Mouse (Mus musculus): ENCODE measurements at regions not wholly inside any gene's neighbourhood (a gene's known extent, or its start where the extent isn't known, plus 50 kb on each side); places are given as distances from the start of the nearest gene placed in this dataset.

DNA sequence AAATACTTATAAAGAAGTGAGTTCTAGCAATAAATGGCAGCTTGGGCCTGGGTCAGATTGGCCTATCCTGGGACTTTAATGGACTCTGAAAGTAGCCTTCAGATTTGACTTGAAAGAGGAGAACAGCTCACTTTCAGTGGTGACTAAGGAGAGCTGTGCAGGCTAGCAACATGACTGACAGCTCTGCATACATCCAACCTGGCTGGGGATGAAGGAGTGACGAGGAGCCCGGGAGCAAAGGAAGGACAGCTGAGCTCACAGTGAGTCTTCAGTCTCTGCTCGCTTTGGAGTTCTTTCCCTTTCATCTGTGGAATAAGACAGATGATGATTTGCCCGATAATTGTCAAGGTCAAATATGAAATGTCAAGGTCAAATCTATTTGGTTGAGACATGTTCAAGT is 172.7 kb upstream of the Klf4 start:
- DNase-seq (ENCODE audit: low read depth, low spot score) = no peak

DNA sequence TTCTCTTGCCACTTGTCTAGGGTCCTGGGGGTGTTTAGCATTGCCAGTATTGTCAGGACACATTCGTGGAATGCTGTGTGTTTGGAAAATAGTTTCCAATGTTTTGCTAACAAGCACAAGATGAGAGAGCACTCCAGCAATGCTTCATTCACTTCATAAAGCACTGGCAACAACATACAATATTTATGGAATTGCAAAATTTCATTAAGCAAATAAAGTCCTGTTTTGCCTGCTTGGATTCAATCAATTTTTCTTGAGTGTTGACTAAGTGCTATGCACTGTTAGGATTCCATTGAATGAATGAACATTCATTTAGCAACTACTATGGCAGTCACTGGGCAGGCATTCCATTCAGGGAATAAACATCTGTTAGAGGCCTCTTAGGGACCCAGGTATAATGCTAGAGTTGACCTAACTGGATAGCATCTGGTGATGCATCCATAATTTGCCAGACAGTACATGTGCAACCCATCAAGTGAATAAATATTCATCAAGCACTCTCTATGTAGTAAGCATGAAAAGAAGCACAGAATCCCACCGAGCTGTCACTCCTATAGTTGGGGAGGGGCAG is 171.2 kb upstream of the Klf4 start:
- no peak for DNase-seq (ENCODE audit: low read depth, low spot score)

DNA sequence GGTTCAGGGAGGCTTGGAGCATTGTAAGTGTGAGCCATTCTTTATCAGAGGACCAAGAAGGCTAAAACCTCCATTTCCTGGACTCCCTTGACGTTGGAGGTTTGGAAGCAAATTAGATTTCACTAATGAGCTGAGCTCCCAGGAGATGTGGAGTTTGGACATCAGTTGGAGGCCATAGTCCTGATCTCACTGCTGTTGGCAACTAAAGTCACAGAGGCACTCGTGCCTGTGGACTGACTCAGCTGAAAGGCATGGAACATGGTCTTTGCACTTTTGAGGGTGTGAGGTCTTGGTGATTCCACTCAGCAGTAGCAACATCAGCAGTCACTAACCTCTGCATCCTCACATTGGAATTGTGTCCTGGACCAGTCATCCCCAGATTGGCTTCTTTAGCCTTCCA is 169.1 kb upstream of the Klf4 start:
- peak; percentile 59 for DNase-seq (ENCODE audit: low read depth, low spot score)

DNA sequence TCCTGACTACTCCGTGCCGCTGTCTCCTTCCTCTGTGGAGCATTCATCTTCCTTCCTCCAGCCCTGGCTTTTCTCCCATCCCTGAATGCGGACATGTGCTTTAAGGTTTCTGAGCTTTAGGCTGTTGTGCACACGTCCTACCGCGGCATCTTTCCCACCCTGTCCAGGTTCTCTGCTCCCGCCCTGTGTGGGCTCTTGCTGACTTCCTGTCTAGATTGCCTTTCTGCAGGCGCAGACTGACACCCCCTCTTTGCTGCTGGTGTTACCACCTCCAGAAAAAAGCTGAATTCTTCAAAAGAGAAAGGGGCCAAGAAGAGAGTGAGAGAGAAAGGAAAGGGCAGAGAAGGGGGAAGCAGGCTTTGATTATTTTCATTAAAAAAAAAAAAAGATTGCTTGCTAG is 167.7 kb upstream of the Klf4 start:
- DNase-seq (ENCODE audit: low read depth, low spot score) = no peak

DNA sequence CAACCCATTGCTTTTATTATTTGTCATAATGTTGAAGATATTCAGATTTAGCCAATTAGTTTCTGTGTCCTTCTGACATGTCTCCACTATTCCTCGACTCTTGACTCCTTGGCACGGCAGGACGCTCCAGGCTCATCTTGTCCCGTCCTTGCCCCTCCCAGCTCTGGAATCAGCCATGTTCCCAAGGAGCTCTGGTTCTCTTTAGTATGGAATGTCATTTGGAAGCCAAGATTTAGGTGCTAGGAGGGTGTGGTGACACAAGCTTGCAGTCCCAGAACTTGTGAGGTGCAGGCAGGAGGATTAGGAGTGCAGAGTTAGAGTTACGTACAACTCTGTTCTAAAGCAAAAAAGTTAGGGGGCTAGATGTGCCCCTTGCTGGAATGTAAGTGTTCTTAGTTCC is 166.9 kb upstream of the Klf4 start:
- no peak for DNase-seq (ENCODE audit: low read depth, low spot score)

DNA sequence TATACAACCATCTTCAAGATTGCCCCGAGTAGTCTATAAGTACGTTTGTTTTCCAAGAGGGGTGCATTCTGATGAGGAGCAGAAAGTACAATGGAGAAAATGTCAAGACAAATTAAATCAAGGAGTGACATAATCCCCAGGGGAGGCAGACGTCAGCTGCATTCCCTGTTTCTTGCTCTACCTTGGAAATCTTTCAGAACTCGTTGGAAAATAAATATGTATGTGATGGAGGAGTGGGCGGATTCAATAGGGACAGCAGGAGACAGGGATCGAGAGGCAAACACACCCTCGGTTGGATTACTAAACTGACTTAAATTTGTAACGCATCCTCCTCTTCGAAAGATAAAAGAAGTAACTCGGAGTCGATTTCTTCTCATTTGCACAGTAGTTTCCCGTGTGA is 164.8 kb upstream of the Klf4 start:
- DNase-seq (ENCODE audit: low read depth, low spot score) = peak; percentile 47

DNA sequence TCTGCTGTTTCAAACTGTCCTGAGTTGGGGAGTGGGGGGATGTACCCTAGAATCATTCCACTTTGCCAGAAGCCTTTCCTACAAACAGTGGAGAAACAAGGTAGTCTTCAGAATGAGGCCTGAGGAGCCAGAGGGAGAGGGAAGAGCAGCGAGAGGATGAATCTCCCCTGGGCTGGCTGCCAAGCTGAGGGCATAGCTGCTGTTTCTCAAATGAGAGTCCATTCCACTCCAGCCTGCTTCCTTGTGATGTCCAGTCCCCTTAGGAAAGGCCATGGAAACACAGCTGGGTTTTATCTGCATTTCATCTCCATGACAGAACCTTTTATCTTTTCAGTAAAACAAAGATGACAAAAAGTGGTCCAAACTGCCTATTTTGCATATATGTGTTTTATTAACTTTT is 164.2 kb upstream of the Klf4 start:
- peak; percentile 36 for DNase-seq (ENCODE audit: low read depth, low spot score)

DNA sequence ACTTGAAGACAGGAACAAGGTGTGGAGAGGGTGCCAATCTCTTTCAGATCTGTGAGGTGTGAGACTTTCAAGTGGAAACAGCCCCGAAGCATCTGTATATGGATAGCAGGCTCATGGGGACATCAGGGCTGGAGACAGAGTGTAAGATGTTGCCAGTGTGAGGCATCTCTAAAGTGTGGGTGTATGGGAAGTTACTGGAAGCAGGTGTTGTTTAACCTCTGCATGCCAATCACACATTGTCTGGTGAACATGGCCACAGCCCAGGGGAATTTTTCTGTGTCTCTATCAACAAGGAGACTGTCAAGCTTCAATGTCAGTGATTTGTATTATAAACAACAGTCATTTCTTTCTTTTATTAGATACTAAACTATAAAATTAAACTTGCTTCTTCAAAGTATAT is 163.0 kb upstream of the Klf4 start:
- no peak for DNase-seq (ENCODE audit: low read depth, low spot score)

DNA sequence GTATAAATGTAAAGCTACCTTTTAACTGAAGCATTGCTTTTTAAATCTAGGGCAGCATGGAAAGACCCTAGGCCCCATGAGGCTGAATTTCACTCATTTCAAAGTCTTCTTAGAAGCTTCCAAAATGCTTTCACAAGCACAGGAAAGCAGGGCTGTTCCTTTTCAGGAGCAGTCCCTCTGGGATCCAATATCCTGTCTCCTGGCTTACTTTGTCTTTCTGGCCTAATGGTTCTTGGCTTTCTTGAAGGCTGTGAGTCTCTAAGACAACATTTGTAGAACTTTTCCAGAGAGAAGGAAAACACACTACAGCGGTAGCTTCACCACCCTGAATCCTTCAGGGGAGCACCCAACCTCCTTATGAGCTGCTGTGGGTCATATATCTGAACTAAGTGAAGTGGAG is 157.2 kb upstream of the Klf4 start:
- peak; percentile 46 for DNase-seq (ENCODE audit: low read depth, low spot score)

DNA sequence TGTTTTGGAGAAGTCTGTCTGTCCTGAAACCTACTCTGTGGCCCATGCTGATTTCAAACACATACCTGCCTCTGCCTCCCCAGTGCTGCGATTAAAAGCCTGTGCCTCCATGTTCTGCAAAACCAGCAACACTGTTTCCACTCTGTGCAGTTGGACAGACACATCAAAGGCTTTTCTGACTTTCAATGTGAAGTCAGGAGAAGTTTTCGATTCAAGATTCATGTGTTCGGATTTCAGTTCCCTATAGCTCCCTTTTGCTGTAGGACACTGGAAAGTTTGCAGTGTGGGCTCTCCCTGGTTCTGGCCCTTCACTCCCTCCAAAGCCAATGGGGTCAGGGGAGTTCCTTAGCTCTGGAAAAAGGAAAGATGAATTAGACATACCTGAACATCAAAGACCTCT is 154.5 kb upstream of the Klf4 start:
- no peak for DNase-seq (ENCODE audit: low read depth, low spot score)

DNA sequence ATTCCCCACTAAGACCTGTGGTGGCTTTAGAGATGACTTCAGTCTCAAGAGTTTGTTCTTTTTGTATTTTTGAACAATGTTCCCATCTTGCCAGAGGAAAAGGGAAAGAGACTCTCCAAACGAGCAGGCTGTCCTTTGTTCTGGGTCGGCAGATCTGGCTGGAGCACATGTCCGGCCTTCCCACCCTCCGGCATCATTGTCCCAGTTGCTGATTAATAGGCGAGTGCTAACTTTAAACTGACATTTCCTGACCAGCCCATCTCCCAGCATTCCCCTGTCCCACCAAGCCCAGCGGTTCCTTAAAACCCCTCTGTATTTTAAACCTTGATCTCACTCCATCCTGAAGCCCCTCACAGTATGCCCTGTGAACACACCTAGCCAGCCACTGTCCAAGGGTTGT is 140.0 kb upstream of the Klf4 start:
- DNase-seq (ENCODE audit: low read depth, low spot score) = no peak

DNA sequence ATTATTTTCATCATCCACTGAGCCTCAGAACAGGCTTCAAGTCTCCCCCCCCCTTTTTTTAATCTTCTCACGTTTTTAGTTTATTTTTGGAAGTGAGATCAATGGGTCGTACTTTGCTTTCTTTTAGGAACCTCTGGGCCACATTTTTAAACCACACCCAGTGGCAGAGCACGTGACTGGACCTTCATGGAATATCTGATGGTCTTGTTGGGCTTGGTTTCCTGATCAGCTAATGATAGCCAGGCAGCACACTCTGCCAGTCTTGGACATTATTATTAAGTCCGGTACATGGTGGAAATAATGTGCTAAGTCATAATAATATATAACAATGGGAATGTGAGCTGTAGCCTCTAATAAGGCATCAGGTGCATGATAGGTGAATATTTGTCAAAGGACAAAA is 138.0 kb upstream of the Klf4 start:
- no peak for DNase-seq (ENCODE audit: low read depth, low spot score)

DNA sequence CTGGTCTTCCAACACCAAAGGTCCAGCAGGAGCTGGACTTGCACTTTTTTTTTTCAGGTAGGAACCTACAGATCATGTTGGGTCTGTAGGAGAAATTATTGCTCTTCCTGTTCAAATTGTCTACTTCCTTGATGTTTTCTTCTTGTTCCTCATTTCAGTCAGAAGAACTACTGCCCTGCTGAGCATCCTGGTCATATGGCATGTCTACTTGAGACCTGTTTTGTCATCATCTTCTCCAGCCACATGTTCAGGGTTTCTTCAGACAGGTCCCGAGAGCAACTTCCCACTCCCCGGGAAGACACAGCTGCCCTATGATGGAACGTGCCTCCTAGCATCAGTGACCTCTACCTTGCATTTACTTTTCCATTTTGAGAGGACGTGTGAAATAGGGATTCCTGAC is 132.6 kb upstream of the Klf4 start:
- no peak for DNase-seq (ENCODE audit: low read depth, low spot score)

DNA sequence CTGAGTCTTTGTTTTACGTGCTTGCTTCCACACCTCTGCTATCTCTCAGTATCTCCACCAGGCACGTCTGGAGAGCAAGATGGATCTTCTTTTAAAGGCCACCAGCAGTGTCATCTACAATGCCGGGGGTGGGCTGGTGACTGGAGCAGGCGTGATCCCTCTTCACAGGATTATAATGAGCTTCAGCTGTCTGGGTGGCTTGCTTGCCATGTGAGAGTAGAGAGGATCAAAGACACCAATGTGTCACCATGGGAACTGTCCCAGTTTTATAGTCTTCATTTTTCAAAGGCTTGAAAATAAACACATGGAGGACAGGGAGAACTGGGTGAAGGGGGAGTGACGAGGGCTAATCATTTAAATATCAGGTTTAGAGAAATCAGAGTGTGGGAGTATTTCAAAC is 131.6 kb upstream of the Klf4 start:
- no peak for DNase-seq (ENCODE audit: low read depth, low spot score)

DNA sequence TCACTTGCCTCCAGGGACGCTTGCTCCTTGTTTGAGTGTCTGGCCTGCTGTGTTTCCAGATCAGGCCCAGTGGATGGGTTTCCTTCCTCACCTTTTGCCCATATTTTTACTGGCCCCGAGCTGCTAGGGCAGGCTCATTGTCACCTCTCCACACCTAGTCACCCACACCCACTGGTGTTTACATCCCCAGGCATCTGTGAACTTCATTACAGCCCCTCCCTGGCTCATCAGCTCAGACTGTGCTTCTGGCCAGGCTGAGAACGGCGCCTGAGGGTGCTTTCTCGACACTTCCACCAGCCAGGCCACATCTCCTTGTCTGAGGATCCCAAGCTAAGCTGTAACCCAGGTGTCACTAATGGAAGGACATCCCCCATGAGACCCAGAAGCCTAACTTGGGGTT is 129.8 kb upstream of the Klf4 start:
- DNase-seq (ENCODE audit: low read depth, low spot score) = no peak

DNA sequence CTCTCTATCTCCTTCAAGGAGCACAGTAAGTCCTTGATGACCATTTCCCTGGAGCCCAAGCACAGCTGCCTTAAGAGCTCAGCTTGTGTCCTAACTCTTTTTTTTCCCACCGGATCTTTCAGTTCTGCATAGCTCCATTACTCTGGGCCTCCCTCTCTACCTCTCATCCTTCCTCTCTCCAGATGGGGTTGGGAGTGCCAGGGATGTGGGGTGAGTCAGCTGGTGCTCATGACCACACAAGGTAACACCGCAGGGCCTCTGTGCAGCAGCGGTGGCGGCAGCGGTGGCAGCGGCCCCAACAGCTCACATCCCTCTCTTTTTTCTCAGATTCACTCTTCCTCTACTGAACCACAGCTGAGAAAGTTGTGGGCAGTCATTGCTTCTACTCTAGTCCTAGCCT is 126.6 kb upstream of the Klf4 start:
- DNase-seq (ENCODE audit: low read depth, low spot score) = no peak

DNA sequence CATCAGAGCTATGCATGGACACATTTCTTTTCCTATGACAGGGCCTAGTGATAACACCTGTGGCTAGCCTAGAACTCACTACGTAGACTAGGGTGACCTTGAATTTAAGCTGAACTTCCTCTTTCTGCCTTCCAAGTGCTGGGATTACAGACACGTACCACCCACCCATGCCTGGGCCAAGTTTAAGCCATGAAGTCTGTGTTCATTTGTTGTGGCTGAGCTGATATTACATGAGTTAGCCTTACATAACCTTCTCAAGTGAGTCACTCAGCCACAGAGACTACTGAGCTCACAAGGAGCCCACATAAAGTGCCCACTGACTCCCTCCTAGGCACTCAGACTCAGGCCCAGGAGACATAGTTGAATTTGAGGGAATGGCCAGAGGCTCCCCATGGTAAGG is 123.1 kb upstream of the Klf4 start:
- peak; percentile 41 for DNase-seq (ENCODE audit: low read depth, low spot score)

DNA sequence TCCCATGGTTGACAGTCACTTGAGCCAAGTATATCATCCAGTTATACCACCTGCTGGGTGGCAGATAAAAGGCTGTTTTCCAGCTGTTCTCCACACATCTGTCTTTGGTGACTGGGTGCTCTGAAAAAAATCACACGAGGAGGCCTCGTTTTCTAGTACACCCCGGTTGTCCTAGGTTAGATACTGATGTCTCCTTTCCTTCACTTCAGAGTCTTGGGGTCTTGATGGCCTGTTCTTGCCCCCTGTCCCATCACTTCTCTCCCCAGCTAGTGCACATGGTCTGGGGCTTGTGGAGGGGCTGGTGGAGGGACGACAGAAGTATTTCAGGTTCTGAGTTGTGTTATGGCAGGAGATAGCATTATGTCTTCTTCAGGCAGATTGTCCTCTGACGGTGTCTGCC is 120.4 kb upstream of the Klf4 start:
- DNase-seq (ENCODE audit: low read depth, low spot score) = no peak

DNA sequence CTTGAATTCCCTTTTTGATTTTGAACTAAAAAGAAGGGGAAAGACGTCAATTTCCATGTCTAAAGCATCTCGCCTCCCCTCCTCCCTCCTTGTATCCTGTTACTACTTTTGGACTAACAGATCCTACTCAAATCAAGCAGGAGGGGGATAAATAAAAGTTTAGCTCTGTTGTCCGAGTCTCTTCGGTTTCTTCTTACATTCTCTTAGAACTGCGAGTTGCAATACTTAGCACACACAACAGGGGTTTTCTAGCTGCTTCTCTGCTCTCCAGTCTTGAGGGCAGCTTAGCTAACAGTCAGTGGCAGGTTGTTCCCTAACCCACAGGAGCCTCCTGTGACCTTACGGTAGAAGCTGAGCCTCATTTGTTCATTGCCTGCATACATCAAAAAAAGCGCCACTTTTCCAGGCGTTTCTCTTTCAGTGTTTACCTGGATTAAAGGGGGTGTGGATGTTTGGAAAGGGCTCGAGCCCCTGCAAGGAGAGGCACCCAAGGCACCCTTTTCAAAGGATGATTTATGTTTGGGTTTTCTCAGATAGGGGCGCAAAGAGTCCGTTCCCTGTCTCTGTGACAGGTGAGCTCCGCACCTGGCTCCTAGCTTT is 119.6 kb upstream of the Klf4 start:
- DNase-seq (ENCODE audit: low read depth, low spot score) = peak; percentile 33

DNA sequence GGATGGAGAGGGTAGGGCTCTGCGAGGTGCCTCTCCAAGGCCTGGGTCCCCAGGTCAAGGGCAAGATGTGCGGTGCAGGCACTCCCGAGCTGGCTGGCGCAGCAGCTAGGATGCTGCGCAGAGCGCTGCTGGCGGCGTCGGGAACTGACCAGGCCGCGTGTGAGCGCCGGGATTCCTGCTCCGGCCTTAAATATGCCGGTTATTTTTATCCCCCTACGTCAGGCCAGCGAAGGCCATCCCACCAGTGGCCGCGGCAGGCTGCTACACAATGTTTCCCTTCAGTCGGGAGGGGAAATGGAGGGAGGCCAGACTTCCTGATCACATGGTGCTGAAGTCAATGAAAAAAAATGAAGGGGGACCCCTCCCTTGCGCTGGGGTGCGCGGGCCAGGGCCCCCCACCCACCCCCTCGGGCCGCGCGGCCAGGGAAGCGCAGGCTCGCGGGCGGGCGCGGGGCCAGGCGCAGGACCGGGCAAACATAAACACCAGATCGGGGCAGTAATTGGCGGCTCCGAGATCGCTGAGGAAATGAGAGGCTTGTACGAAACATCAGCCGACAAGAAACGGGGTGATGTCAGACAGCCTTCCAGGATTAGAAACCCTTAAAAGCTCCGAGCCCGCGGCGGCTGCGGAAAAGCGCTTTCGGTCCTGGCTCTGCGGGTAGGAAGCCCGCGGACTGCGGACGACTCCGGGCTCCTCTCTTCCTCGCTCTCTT is 118.9 kb upstream of the Klf4 start:
- DNase-seq (ENCODE audit: low read depth, low spot score) = peak; percentile 98

DNA sequence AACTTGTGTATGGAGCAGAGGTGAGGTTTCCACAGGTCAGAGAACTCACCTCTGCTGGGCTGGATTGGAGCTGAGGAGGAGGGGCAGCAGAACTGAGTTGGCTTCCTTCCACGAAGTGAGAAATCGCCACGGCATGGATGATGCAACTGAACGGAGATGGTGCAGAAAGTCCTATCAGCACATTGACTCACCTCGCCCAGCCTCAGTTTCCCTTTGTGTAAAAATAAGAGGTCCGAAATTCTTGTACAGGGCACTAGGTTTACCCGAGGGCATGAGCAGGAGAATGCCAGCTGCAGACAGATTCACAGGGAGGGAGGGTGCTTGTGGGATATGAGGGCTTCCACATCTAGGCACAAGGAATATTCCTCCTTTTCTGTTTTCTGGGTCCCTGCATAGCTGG is 117.9 kb upstream of the Klf4 start:
- peak; percentile 45 for DNase-seq (ENCODE audit: low read depth, low spot score)

DNA sequence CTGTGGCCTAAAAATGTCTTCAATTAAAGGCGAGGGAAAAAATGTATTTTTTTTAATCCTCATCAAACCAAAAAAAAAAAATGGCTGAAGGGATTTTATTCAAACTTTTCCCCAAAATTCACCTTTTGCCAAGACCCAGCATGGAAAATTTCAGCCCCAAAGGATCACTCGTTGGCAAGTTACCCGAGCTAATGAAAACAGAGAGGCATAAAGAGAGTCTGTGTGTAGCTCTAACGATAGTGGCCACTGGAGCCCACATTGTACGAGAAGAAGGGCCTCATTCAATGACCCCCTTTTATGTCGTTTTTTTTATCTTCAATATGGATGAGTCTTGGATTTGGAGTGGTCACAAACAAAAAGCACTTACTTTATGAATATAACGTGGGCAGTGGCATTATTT is 116.1 kb upstream of the Klf4 start:
- DNase-seq (ENCODE audit: low read depth, low spot score) = no peak

DNA sequence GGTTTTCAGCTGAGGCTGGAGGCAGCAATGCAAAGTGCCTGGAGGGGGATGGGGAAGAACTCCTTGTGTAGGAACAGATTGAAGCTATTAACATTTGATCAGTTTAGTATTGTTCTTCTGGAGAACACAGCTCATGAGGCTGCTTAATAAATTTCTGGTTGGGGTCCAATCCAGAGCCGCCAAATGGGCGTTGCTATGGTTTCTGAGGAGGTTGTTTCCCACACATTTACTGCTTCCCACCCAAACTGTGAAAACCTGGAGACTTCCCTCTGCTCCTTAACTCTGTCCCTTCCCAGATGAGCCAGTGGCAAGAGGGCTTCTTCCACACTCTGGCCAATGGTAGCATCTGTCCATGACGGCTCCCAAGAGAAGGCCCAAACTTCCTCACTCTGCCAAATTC is 113.2 kb upstream of the Klf4 start:
- peak; percentile 59 for DNase-seq (ENCODE audit: low read depth, low spot score)

DNA sequence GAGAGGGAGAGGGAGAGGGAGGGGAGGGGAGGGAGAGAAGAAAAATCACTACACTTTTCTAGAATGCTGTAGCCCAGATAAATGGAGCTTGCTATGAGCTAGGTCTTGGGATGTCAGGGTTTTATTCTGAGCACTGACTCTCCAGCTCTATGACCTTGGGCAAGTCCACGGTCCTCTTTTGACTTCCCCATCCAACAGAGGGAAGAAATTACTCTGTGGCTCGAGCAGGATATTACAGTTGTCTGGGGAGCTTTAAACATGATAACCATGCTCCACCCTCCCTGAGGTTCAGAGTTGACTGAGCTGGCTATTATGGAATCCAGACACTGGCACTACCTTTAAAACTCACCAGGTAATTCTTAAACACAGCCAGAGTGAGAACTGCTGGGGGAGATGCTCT is 112.6 kb upstream of the Klf4 start:
- DNase-seq (ENCODE audit: low read depth, low spot score) = no peak
